Mouse (Mus musculus): ENCODE data around the gene Zdhhc1. TPM values are rescaled to one million over a fixed set of nuclear protein-coding genes. Genes with fewer than 3 reads are reported as not detected.
A peak's percentile ranks its signal among the peaks of the same experiment; 100 is the strongest.

Gene Zdhhc1
- polyA plus RNA-seq, 1 experiment: 45.4 TPM

DNA sequence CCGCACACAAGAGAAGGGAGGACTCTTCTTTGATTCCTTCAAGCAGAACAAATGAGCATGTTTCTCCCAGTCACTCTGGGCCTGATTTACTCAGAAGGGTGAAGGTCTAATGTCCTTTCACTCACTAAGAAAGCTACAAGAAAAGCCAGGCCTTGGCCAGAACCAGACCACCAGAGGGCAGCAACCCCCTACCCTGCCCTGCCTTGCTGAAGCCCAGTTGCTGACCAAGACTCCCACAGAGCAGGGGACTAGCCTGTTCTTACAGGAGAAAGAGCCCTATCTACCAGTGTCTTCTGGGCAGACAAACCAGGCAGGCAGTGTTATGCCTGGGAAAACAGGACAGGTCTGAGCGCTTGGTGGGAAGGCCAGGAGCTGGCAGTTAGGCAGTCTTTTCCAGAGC, 12.3 kb downstream of the Zdhhc1 start:
- no peak overlapping the region for H3K27ac ChIP-seq (ENCODE audit: control insufficient read depth, insufficient read depth, low read depth, low read length)

DNA sequence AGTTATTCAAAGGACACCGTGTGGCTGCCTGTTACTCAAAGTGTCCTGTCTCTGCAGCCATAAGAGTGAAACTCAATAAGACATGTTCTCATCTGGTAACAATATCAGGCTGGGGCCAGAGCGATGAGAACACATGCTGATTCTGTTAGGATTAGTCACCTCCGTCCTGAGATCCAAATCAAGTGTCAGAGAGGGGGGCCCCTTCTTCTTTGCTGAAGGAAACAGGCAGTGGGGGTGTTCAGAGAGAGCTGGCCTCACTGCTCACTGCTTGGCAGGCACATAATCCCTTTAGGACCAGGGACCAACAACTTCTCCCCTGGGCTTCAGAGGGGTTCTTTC, 12.7 kb downstream of the Zdhhc1 start:
- no peak for TF ChIP-seq POLR2A (IDR thresholded peaks at IDR 0.05; ENCODE audit: control insufficient read depth, low read depth, low read length)
- TF ChIP-seq CTCF (IDR thresholded peaks at IDR 0.05; ENCODE audit: control insufficient read depth, insufficient read depth, insufficient replicate concordance, low read depth, low read length): no peak
- H3K27ac ChIP-seq (ENCODE audit: control insufficient read depth, insufficient read depth, low read depth, low read length): no peak overlapping the region
- H3K4me1 ChIP-seq (ENCODE audit: control insufficient read depth, insufficient read depth, low read length): no peaks in the 10 kb centered on the region
- peaks cover 4% of the 10 kb centered on the region for H3K36me3 ChIP-seq (ENCODE audit: control insufficient read depth, insufficient read depth, low read length)
- H3K4me3 ChIP-seq (ENCODE audit: control insufficient read depth, low read depth, low read length): no peak overlapping the region
- H3K27me3 ChIP-seq (ENCODE audit: control insufficient read depth, insufficient read depth, low read length): no peaks in the 10 kb centered on the region

More for the DNA sequence above, 12.3 kb downstream of the Zdhhc1 start:
- no peak overlapping the region for H3K4me3 ChIP-seq (ENCODE audit: control insufficient read depth, low read depth, low read length)
- peak; percentile 47; the same call in 1 of the 2 replicates for TF ChIP-seq CTCF (IDR thresholded peaks at IDR 0.05; ENCODE audit: control insufficient read depth, insufficient read depth, insufficient replicate concordance, low read depth, low read length)
- no peak for TF ChIP-seq POLR2A (IDR thresholded peaks at IDR 0.05; ENCODE audit: control insufficient read depth, low read depth, low read length)
- no peaks in the 10 kb centered on the region for H3K4me1 ChIP-seq (ENCODE audit: control insufficient read depth, insufficient read depth, low read length)
- H3K36me3 ChIP-seq (ENCODE audit: control insufficient read depth, insufficient read depth, low read length): peaks cover 4% of the 10 kb centered on the region
- H3K27me3 ChIP-seq (ENCODE audit: control insufficient read depth, insufficient read depth, low read length): no peaks in the 10 kb centered on the region

DNA sequence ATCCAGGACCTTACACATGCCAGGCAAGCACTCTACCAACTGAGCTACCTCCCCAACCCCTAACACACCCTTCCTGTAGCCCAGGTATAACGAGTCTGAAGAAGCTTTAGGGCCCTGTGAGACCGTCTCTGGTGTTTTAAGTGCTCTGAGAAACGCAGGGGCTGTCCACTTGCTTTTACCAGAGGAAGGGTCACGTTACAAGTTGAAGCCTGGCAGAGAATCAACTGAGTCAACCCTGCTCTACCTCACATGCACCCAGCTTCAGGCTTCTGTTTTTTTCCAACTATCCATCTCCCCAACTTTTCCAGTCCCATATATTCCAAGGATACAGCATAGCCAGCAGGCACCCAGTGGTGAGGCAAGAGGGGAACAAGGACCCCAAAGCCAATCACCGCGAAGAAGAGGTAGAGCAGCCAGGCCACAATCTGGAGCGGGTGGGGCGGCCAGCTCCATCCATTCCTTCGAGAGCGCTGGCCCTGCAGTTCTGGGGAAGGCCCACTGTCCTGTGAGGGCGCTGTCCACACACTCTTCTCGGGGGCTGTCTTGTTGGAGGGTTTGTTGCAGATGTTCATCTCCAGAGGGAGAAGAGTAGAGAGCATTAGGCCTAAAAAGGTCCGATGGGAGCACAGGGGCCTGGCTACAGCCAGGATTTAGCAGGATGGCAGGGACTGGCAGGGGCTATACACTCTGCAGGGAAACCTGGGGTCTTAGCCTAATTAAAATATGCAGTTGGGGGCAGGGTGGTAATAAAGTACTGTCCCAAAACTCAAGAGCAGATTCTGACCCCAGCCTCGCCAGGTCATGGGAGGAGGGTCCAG, 13.3 kb downstream of the Zdhhc1 start:
- Histone ChIP-seq H3K27me3 (ENCODE audit: control insufficient read depth, insufficient read depth, low read length) (no peaks in the 10 kb centered on the region), H3K4me1 (ENCODE audit: control insufficient read depth, insufficient read depth, low read length) (no peaks in the 10 kb centered on the region), H3K4me3 (ENCODE audit: control insufficient read depth, low read depth, low read length) (no peak overlapping the region), H3K27ac (ENCODE audit: control insufficient read depth, insufficient read depth, low read depth, low read length) (no peak overlapping the region), H3K36me3 (ENCODE audit: control insufficient read depth, insufficient read depth, low read length) (peaks cover 4% of the 10 kb centered on the region)
- TF ChIP-seq POLR2A (IDR thresholded peaks at IDR 0.05; ENCODE audit: control insufficient read depth, low read depth, low read length) (no peak), CTCF (IDR thresholded peaks at IDR 0.05; ENCODE audit: control insufficient read depth, insufficient read depth, insufficient replicate concordance, low read depth, low read length) (peak; percentile 33; the same call in 1 of the 2 replicates)

DNA sequence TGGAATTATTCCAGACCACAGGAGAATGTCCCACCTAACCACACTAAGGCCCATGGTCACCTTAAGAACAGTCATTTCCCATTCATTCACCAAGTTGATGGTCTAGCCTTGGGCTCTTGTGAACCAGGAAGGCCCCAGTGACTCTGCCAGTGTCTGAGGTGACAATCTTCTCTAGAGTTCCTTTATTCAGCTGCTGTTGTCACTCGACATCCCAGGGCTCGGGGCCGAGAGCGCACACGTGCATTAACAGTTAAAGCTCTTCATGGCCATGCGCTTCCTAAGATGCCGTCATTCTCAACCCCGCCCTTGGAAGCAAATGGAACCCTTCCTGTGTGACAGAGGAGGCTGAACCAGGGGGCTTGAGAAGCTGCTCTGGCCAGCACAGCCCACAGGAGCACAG, 14.6 kb downstream of the Zdhhc1 start:
- no peak overlapping the region for H3K4me3 ChIP-seq (ENCODE audit: control insufficient read depth, low read depth, low read length)
- H3K4me1 ChIP-seq (ENCODE audit: control insufficient read depth, insufficient read depth, low read length): no peaks in the 10 kb centered on the region
- no peak for TF ChIP-seq CTCF (IDR thresholded peaks at IDR 0.05; ENCODE audit: control insufficient read depth, insufficient read depth, insufficient replicate concordance, low read depth, low read length)
- TF ChIP-seq POLR2A (IDR thresholded peaks at IDR 0.05; ENCODE audit: control insufficient read depth, low read depth, low read length): no peak
- no peaks in the 10 kb centered on the region for H3K27me3 ChIP-seq (ENCODE audit: control insufficient read depth, insufficient read depth, low read length)
- no peak overlapping the region for H3K27ac ChIP-seq (ENCODE audit: control insufficient read depth, insufficient read depth, low read depth, low read length)
- peaks cover 4% of the 10 kb centered on the region for H3K36me3 ChIP-seq (ENCODE audit: control insufficient read depth, insufficient read depth, low read length)

DNA sequence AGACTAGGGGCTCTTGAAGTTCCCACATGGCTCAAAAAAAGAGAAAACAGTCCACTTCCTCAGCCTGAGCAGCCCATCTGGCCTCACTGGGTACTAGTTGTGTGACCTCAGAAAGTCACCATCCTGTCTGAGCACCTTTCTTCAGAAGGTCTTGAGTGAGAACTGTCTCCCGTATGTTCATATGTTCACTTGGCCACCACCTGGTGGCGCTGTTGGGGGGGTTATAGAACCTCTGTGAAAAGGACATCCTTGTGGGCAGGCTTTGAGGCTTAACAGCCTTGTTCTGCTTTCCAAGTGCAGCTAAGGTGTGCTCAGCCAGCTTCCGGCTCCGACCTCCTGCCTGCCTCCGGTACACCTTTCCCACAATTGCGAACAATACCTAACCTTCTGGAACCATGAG, 15.2 kb downstream of the Zdhhc1 start:
- Histone ChIP-seq H3K4me1 (ENCODE audit: control insufficient read depth, insufficient read depth, low read length) (no peaks in the 10 kb centered on the region), H3K27me3 (ENCODE audit: control insufficient read depth, insufficient read depth, low read length) (no peaks in the 10 kb centered on the region), H3K36me3 (ENCODE audit: control insufficient read depth, insufficient read depth, low read length) (peaks cover 4% of the 10 kb centered on the region), H3K4me3 (ENCODE audit: control insufficient read depth, low read depth, low read length) (no peak overlapping the region), H3K27ac (ENCODE audit: control insufficient read depth, insufficient read depth, low read depth, low read length) (no peak overlapping the region)
- TF ChIP-seq POLR2A (IDR thresholded peaks at IDR 0.05; ENCODE audit: control insufficient read depth, low read depth, low read length): no peak
- peak; percentile 43; the same call in 1 of the 2 replicates for TF ChIP-seq CTCF (IDR thresholded peaks at IDR 0.05; ENCODE audit: control insufficient read depth, insufficient read depth, insufficient replicate concordance, low read depth, low read length)

DNA sequence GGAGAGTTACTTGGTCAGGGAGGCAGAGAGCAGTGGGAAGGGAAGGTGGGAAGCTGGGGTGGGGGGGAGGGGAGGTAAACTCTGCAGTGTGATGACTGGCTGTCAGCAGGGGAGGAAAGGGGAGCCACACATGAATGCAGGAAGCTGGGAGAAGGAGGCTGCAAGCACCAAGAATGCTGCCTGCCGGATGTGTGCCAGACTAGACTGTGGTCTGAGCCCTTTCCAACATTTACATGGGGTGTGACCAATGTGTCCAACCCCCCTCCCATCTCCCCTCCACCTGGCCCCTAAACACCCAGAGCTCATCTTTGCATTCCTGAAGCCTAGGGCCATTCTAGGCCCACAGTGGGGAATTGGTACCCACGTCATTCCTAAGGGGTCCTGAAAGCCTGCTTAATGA, 15.7 kb downstream of the Zdhhc1 start:
- Histone ChIP-seq H3K36me3 (ENCODE audit: control insufficient read depth, insufficient read depth, low read length) (peaks cover 4% of the 10 kb centered on the region), H3K27ac (ENCODE audit: control insufficient read depth, insufficient read depth, low read depth, low read length) (no peak overlapping the region), H3K27me3 (ENCODE audit: control insufficient read depth, insufficient read depth, low read length) (no peaks in the 10 kb centered on the region), H3K4me3 (ENCODE audit: control insufficient read depth, low read depth, low read length) (no peak overlapping the region), H3K4me1 (ENCODE audit: control insufficient read depth, insufficient read depth, low read length) (no peaks in the 10 kb centered on the region)
- TF ChIP-seq CTCF (IDR thresholded peaks at IDR 0.05; ENCODE audit: control insufficient read depth, insufficient read depth, insufficient replicate concordance, low read depth, low read length) (no peak), POLR2A (IDR thresholded peaks at IDR 0.05; ENCODE audit: control insufficient read depth, low read depth, low read length) (no peak)

GRCm38 (mm10) chr8:105477792-105478191, 18.9 kb downstream of the Zdhhc1 start:
- H3K27me3 ChIP-seq (ENCODE audit: control insufficient read depth, insufficient read depth, low read length): no peaks in the 10 kb centered on the region
- H3K36me3 ChIP-seq (ENCODE audit: control insufficient read depth, insufficient read depth, low read length): peaks cover 2% of the 10 kb centered on the region; the same call in 1 of the 2 replicates
- H3K27ac ChIP-seq (ENCODE audit: control insufficient read depth, insufficient read depth, low read depth, low read length): no peak overlapping the region
- H3K4me3 ChIP-seq (ENCODE audit: control insufficient read depth, low read depth, low read length): no peak overlapping the region
- no peak for TF ChIP-seq POLR2A (IDR thresholded peaks at IDR 0.05; ENCODE audit: control insufficient read depth, low read depth, low read length)
- TF ChIP-seq CTCF (IDR thresholded peaks at IDR 0.05; ENCODE audit: control insufficient read depth, insufficient read depth, insufficient replicate concordance, low read depth, low read length): no peak
- peaks cover 7% of the 10 kb centered on the region; the same call in 1 of the 2 replicates for H3K4me1 ChIP-seq (ENCODE audit: control insufficient read depth, insufficient read depth, low read length)

All from testis, adult 2 months (tissue).